Mouse (Mus musculus) lung, postnatal 0 days (tissue): ENCODE data around the gene Cfap57. TPM values are rescaled to one million over a fixed set of nuclear protein-coding genes. Genes with fewer than 3 reads are reported as not detected.
A peak's percentile ranks its signal among the peaks of the same experiment; 100 is the strongest.

Experiments used
- ATAC-seq: fragments of 200-750 bp; cut with Nextera tagmentation; 2 replicates; pipeline ENCODE4 v1.8.0; 2017; ENCODE audit warnings: moderate library complexity
- DNase-seq: peaks from one replicate; pipeline ENCODE4 v3.0.0-alpha.2; 2016; ENCODE audit warnings: low spot score
- H3K27ac ChIP-seq: fragments of 300-500 bp; sonication (generic); 2 replicates; pipeline ENCODE4 v1.5.1; 2014; ENCODE audit warnings: antibody characterized with exemption, mild to moderate bottlenecking, low read length, mixed read lengths
- H3K27me3 ChIP-seq: fragments of 300-500 bp; sonication (generic); replicated peaks from 2 replicates; pipeline ENCODE4 v1.6.1; 2014; ENCODE audit warnings: low read length, mixed read lengths; ENCODE audit not compliant: insufficient read depth
- H3K36me3 ChIP-seq: fragments of 300-500 bp; sonication (generic); 2 replicates; pipeline ENCODE4 v1.6.1; 2014; ENCODE audit warnings: low read length, mixed read lengths; ENCODE audit not compliant: insufficient read depth
- H3K4me1 ChIP-seq: fragments of 300-500 bp; sonication (generic); 2 replicates; pipeline ENCODE4 v1.6.1; 2014; ENCODE audit warnings: antibody characterized with exemption, low read depth, low read length, mixed read lengths; ENCODE audit not compliant: insufficient read depth
- H3K4me2 ChIP-seq: fragments of 300-500 bp; sonication (generic); replicated peaks from 2 replicates; pipeline ENCODE4 v1.6.1; 2014; ENCODE audit warnings: low read depth, mild to moderate bottlenecking, low read length, moderate library complexity, mixed read lengths
- H3K4me3 ChIP-seq: fragments of 300-500 bp; sonication (generic); 2 replicates; pipeline ENCODE4 v1.5.1; 2014; ENCODE audit warnings: low read depth, low read length
- H3K9ac ChIP-seq: fragments of 300-500 bp; sonication (generic); replicated peaks from 2 replicates; pipeline ENCODE4 v1.6.1; 2014; ENCODE audit warnings: low read depth, mild to moderate bottlenecking
- H3K9me3 ChIP-seq: fragments of 300-500 bp; sonication (generic); 2 replicates; pipeline ENCODE4 v1.6.1; 2016; ENCODE audit warnings: low read length, mixed read lengths
- CTCF ChIP-seq: IDR thresholded peaks from 2 replicates; pipeline ENCODE4 v1.5.1; 2016; ENCODE audit warnings: antibody characterized with exemption, mild to moderate bottlenecking
- EP300 ChIP-seq: IDR thresholded peaks from 2 replicates; pipeline ENCODE4 v1.6.1; 2016; ENCODE audit warnings: antibody characterized with exemption, mild to moderate bottlenecking, control low read depth
- WGBS: fragments of 180-500 bp; shearing (Covaris S2); extraction: QIAGEN DNeasy Blood & Tissue Kit; methylation state at CpG from one replicate; pipeline ENCODE4 v1.1.7; 2014; 5-methylcytosine and 5-hydroxymethylcytosine counted together
- polyA plus RNA-seq: library from polyadenylated mRNA; unstranded; fragments of >200 nt; fragmentation: Nextera tagmentation; extraction: Ambion mirVana; gene quantifications from 2 replicates; pipeline ENCODE4 v1.2.1, GENCODE M21; 2015

The Cfap57 gene
- polyA plus RNA-seq, 1 experiment from 2014 or later, result 1.7 TPM

DNA sequence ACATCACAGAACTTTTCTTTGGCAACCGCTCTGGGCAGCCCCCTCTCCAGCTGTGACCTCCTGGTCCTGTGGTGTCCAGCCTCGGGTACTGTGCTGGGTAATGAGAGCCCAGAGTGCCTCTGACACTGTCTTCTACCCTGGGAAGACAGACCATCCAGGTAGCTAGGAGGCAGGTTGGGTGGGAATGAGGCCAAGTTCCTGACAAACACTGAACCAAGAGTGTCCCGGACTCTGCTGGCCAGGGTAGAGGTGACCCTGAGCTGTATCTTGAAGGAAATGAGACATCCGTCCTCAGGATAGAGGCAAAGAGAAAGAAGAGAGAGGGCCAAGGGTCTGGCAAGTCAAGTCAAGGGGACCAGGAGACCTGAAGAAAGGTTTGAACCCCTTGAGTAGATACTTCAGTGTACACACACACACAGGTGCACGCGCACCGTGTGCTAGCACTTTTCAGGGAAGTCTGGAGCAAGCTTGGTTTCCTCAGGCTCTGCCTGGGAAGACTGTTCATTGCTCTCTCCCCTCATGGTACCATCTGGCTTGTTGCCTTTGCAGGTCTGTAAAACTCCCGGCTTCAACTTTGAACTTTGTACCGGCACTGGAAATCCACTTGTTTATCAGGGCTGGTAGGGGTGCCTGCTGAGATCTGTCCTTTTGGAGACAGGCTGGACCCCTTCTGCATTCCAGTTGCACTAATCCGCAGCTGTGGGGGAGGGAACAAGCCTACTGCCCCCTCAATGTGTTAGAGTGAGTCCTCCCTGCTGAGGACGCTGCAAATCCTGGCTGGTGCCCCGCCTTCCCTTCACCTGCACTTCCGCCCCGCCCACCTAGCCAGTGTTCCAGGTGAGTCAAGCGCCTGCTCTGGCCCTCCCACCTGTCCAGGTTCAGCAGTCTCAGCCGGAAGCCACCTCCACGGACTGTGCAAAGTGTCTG is 93.9 kb downstream of the Cfap57 start, which contains the start of gene 2610528J11Rik:
TSS of gene 2610528J11Rik (plus strand) at position 592 of the 927 bp plus-strand sequence.
- Histone ChIP-seq H3K27me3 (no peaks in the 10 kb centered on the region), H3K4me3 (0 out of 2 replicates have a peak within 1 kb of the TSS, but pooled peaks have one; percentile 20), H3K9ac (no peak within 1 kb of the TSS), H3K36me3 (no peaks in the 10 kb centered on the region), H3K27ac (peak within 1 kb of the TSS; percentile 39; the same call in 1 of the 2 replicates), H3K4me1 (0 out of 2 replicates have a peak, but pooled peaks cover 2% of the 10 kb centered on the region), H3K9me3 (no peaks in the 10 kb centered on the region), H3K4me2 (peak within 1 kb of the TSS; percentile 50)
- no peak for TF ChIP-seq EP300
- TF ChIP-seq CTCF, result no peak
- 33% methylated on average over 17 of the region's 17 CpGs for whole genome bisulfite sequencing
- peak; percentile 87 for DNase-seq
- ATAC-seq, result peak; percentile 94

DNA sequence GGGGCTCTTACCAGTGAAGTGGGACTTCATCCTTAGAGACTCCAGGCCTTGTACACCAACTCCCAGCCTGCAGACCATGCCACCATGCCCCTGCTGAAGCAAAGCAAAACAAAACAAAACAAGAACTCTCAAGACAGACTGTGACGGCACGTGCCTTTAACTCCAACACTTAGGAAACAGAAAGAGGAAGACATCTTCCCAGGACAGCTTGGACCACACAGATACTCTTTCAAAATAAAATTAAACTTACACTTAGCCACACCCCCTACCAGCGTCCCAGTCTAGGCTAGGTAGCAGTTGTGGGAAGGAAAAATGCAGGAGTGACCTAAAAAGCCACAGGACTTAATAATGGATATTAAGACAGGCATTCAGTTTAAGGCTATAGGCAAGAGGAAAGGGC is 94.8 kb downstream of the Cfap57 start:
- DNase-seq (no peak), ATAC-seq (no peak)
- Histone ChIP-seq H3K36me3 (no peaks in the 10 kb centered on the region), H3K4me3 (no peak overlapping the region), H3K4me1 (0 out of 2 replicates have a peak, but pooled peaks cover 2% of the 10 kb centered on the region), H3K4me2 (no peak overlapping the region), H3K27me3 (no peaks in the 10 kb centered on the region), H3K9me3 (no peaks in the 10 kb centered on the region), H3K27ac (no peak overlapping the region), H3K9ac (no peak overlapping the region)
- WGBS, result 57% methylated on average over 3 of the region's 3 CpGs
- no peak for TF ChIP-seq CTCF
- no peak for TF ChIP-seq EP300

DNA sequence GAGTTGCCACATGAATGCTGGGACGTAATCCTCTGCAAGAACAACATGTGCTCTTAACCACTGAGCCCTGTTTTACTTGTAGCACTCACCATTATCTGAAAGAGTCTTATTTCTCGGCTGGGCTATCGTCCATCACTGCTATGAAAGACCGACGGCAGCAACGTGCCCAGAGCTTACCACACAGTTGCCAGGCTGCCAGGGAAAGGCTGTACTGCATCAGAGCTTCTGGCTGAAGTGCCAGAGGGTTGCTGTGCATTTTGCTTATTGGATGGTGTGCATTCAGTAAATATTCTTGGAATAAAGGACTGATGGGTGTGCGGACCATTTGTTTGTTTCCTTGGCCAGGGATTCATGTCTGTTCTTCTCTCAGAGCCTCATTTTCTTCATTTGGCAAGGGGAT is 96.6 kb downstream of the Cfap57 start:
- Histone ChIP-seq H3K9ac (no peak overlapping the region), H3K4me2 (no peak overlapping the region), H3K4me3 (no peak overlapping the region), H3K27me3 (no peaks in the 10 kb centered on the region), H3K4me1 (0 out of 2 replicates have a peak, but pooled peaks cover 2% of the 10 kb centered on the region), H3K27ac (no peak overlapping the region), H3K36me3 (no peaks in the 10 kb centered on the region), H3K9me3 (no peaks in the 10 kb centered on the region)
- ATAC-seq, result no peak
- no peak for DNase-seq
- TF ChIP-seq CTCF (no peak), EP300 (no peak)
- WGBS, result 49% methylated on average over 7 of the region's 7 CpGs

DNA sequence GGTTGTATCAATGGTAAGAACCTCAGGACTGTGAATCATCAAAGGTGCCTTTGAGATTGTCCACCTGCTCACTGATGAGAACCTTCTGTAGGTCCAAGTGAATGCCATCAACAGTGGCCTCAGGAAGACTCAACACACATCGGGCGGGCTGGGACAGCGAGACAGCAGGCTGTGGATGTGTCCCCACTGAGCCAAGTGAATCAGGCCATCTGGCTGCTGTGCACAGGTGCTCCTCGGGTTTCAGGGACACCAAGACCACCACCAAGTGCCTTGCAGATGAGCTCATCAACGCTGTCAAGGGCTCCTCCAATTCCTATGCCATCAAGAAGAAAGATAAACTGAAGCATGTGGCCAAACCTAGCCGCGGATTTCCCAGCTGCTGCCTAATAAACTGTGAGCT is 98.3 kb downstream of the Cfap57 start:
- Histone ChIP-seq H3K27ac (no peak overlapping the region), H3K4me2 (no peak overlapping the region), H3K27me3 (no peaks in the 10 kb centered on the region), H3K9ac (no peak overlapping the region), H3K4me3 (no peak overlapping the region), H3K4me1 (no peaks in the 10 kb centered on the region; the same call in 1 of the 2 replicates), H3K36me3 (no peaks in the 10 kb centered on the region), H3K9me3 (no peaks in the 10 kb centered on the region)
- whole genome bisulfite sequencing, result 78% methylated on average over 7 of the region's 7 CpGs
- DNase-seq (no peak), ATAC-seq (no peak)
- TF ChIP-seq CTCF, result no peak
- TF ChIP-seq EP300, result no peak

DNA sequence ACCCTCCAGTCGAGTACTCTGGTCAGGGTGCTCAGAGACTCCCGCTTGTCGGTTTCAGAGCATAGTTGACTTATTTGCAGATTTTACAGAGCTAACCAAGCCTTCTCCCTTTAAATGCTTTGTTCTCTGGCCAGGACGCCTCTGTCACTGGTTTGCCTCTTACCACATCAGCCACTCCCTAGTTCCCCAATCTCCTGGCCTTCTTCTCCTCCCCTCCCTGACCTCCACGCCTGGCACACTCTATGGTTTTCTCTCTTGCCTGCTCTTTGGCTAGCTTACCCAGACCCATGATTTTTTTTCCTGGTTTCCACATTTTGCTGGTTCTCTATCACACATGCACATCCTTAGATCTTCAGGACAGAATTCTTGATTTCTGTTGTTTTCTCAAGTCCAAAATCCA is 102.4 kb downstream of the Cfap57 start:
- no peak overlapping the region for H3K4me2 ChIP-seq
- H3K36me3 ChIP-seq, result no peaks in the 10 kb centered on the region
- H3K9ac ChIP-seq, result no peak overlapping the region
- no peaks in the 10 kb centered on the region for H3K9me3 ChIP-seq
- 52% methylated on average over 5 of the region's 5 CpGs for WGBS
- DNase-seq (peak; percentile 35), ATAC-seq (no peak; the same call in 1 of the 2 replicates)
- H3K4me1 ChIP-seq, result peaks cover 6% of the 10 kb centered on the region; the same call in 1 of the 2 replicates
- TF ChIP-seq EP300 (no peak), CTCF (no peak)
- no peak overlapping the region for H3K4me3 ChIP-seq
- no peaks in the 10 kb centered on the region for H3K27me3 ChIP-seq
- no peak overlapping the region for H3K27ac ChIP-seq

DNA sequence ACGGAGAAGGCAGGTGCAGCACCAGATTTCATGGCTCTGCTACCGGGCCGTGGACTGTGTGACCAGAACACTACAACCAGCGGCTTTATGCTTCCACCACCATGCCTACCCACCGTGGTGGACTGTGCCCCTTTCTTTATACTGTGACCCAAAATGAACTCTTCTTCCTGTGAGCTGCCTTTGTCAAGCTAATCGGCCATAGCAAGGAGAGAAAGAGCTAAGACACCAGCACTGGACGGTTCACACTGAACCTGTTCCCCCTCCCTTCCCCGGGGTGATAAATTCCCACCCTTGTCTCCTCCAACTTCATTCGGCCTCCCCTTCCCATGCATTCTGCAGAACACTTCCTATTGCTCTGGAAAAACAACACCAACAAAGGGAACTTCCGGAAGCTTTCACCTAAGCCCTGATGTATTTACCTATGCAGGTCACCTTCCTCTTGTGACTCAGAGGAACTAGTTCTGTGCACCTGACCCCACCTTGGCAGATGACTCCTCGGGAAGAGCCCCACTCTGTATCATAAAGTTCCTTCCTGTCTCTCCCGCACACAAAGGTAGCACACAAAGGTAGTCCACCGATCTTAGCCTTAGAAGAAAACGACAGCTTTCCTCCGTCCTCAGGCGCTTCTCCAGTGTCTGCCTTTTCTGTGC is 103.0 kb downstream of the Cfap57 start:
- H3K27ac ChIP-seq, result no peak overlapping the region
- H3K9me3 ChIP-seq, result no peaks in the 10 kb centered on the region
- H3K4me2 ChIP-seq, result no peak overlapping the region
- no peak for ATAC-seq
- no peak for DNase-seq
- H3K36me3 ChIP-seq, result no peaks in the 10 kb centered on the region
- no peak for TF ChIP-seq CTCF
- TF ChIP-seq EP300, result no peak
- no peak overlapping the region for H3K4me3 ChIP-seq
- 40% methylated on average over 16 of the region's 16 CpGs for WGBS
- no peaks in the 10 kb centered on the region for H3K27me3 ChIP-seq
- peaks cover 6% of the 10 kb centered on the region; the same call in 1 of the 2 replicates for H3K4me1 ChIP-seq
- H3K9ac ChIP-seq, result no peak overlapping the region
